Mouse (Mus musculus) liver, postnatal 0 days (tissue): ENCODE measurements around the gene Mpped1. TPM values are rescaled to one million over a fixed set of nuclear protein-coding genes. Genes with fewer than 3 reads are reported as not detected.

Source experiments
- ATAC-seq: fragments of 200-750 bp; cut with Nextera tagmentation; 2 replicates; pipeline ENCODE4 v1.8.0; 2017; ENCODE audit warnings: mild to moderate bottlenecking, moderate library complexity
- DNase-seq: peaks from one replicate; pipeline ENCODE4 v3.0.0-alpha.2; 2016
- H3K27ac ChIP-seq: fragments of 300-500 bp; sonication (generic); 2 replicates; pipeline ENCODE4 v1.5.1; 2014; ENCODE audit warnings: antibody characterized with exemption, moderate library complexity, mild to moderate bottlenecking, low read depth
- H3K27me3 ChIP-seq: fragments of 300-500 bp; sonication (generic); 2 replicates; pipeline ENCODE4 v1.6.1; 2014; ENCODE audit warnings: low read length, control low read depth, mixed read lengths; ENCODE audit not compliant: insufficient read depth
- H3K36me3 ChIP-seq: fragments of 300-500 bp; sonication (generic); replicated peaks from 2 replicates; pipeline ENCODE4 v1.6.1; 2014; ENCODE audit warnings: mild to moderate bottlenecking, control low read depth, low read length, moderate library complexity, mixed read lengths; ENCODE audit not compliant: insufficient read depth
- H3K4me1 ChIP-seq: fragments of 300-500 bp; sonication (generic); 2 replicates; pipeline ENCODE4 v1.6.1; 2014; ENCODE audit warnings: antibody characterized with exemption, mild to moderate bottlenecking, control low read depth; ENCODE audit not compliant: insufficient read depth
- H3K4me2 ChIP-seq: fragments of 300-500 bp; sonication (generic); 2 replicates; pipeline ENCODE4 v1.6.1; 2014; ENCODE audit warnings: low read depth, mild to moderate bottlenecking, low read length, moderate library complexity, mixed read lengths
- H3K4me3 ChIP-seq: fragments of 300-500 bp; sonication (generic); 2 replicates; pipeline ENCODE4 v1.5.1; 2014; ENCODE audit warnings: low read depth, low read length
- H3K9ac ChIP-seq: fragments of 300-500 bp; sonication (generic); replicated peaks from 2 replicates; pipeline ENCODE4 v1.6.1; 2014; ENCODE audit warnings: mild to moderate bottlenecking, moderate library complexity
- H3K9me3 ChIP-seq: fragments of 300-500 bp; sonication (generic); 2 replicates; pipeline ENCODE4 v1.6.1; 2016; ENCODE audit warnings: mild to moderate bottlenecking, control low read depth, low read length, mixed read lengths
- CTCF ChIP-seq: sonication (generic); IDR thresholded peaks from 2 replicates; pipeline ENCODE4 v1.5.1; 2016; ENCODE audit warnings: antibody characterized with exemption, low read depth
- EP300 ChIP-seq: IDR thresholded peaks from 2 replicates; pipeline ENCODE4 v1.6.1; 2016; ENCODE audit warnings: antibody characterized with exemption, low read depth, mild to moderate bottlenecking
- WGBS: fragments of 180-500 bp; shearing (Covaris S2); extraction: QIAGEN DNeasy Blood & Tissue Kit; methylation state at CpG from one replicate; pipeline ENCODE4 v1.1.7; 2014; ENCODE audit not compliant: insufficient replicate concordance; 5-methylcytosine and 5-hydroxymethylcytosine counted together
- polyA plus RNA-seq: library from polyadenylated mRNA; unstranded; fragments of >200 nt; fragmentation: Nextera tagmentation; extraction: Ambion mirVana; gene quantifications from 2 replicates; pipeline ENCODE4 v1.2.1, GENCODE M21; 2015

Gene Mpped1
- polyA plus RNA-seq, 1 experiment from 2014 or later, result not detected

GRCm38 (mm10) chr15:83857129-83857528 is 77.9 kb downstream of the Mpped1 start:
- ATAC-seq (no peak), DNase-seq (peak; percentile 62)
- H3K27me3 ChIP-seq, result no peaks in the 10 kb centered on the region
- WGBS, result 17% methylated on average over 8 of the region's 8 CpGs
- no peak overlapping the region for H3K27ac ChIP-seq
- no peak overlapping the region for H3K4me3 ChIP-seq
- H3K9me3 ChIP-seq, result no peaks in the 10 kb centered on the region
- no peak overlapping the region for H3K4me2 ChIP-seq
- no peaks in the 10 kb centered on the region for H3K4me1 ChIP-seq
- H3K36me3 ChIP-seq, result no peaks in the 10 kb centered on the region
- TF ChIP-seq EP300, result no peak
- peak; percentile 78 for TF ChIP-seq CTCF
- H3K9ac ChIP-seq, result no peak overlapping the region

- no peak for ATAC-seq
- Histone ChIP-seq H3K4me3 (no peak overlapping the region), H3K27me3 (peaks cover under 1% of the 10 kb centered on the region; the same call in 1 of the 2 replicates), H3K4me1 (no peaks in the 10 kb centered on the region), H3K4me2 (no peak overlapping the region), H3K27ac (no peak overlapping the region), H3K36me3 (no peaks in the 10 kb centered on the region), H3K9me3 (no peaks in the 10 kb centered on the region), H3K9ac (no peak overlapping the region)
- TF ChIP-seq CTCF (no peak), EP300 (no peak)
- no peak for DNase-seq
- WGBS, result 81% methylated on average over 5 of the region's 5 CpGs
Measured at GRCm38 (mm10) chr15:83865626-83866025, 86.4 kb downstream of the Mpped1 start.

GRCm38 (mm10) chr15:83870936-83871335 is 91.7 kb downstream of the Mpped1 start:
- Histone ChIP-seq H3K9me3 (no peaks in the 10 kb centered on the region), H3K27me3 (peaks cover 3% of the 10 kb centered on the region; the same call in 1 of the 2 replicates), H3K4me2 (no peak overlapping the region), H3K4me1 (no peaks in the 10 kb centered on the region), H3K9ac (no peak overlapping the region), H3K36me3 (no peaks in the 10 kb centered on the region), H3K27ac (no peak overlapping the region), H3K4me3 (no peak overlapping the region)
- TF ChIP-seq EP300 (no peak), CTCF (no peak)
- 7% methylated on average over 15 of the region's 17 CpGs for WGBS
- ATAC-seq, result no peak
- no peak for DNase-seq

GRCm38 (mm10) chr15:83877155-83877866 is 98.0 kb downstream of the Mpped1 start:
- H3K27ac ChIP-seq, result no peak overlapping the region
- ATAC-seq (no peak), DNase-seq (no peak)
- TF ChIP-seq EP300, result no peak
- TF ChIP-seq CTCF, result no peak
- no peak overlapping the region for H3K9ac ChIP-seq
- no peaks in the 10 kb centered on the region for H3K36me3 ChIP-seq
- no peak overlapping the region for H3K4me2 ChIP-seq
- no peaks in the 10 kb centered on the region for H3K27me3 ChIP-seq
- H3K4me3 ChIP-seq, result no peak overlapping the region
- H3K4me1 ChIP-seq, result no peaks in the 10 kb centered on the region
- 47% methylated on average over 11 of the region's 11 CpGs for WGBS
- no peaks in the 10 kb centered on the region for H3K9me3 ChIP-seq

GRCm38 (mm10) chr15:83877898-83878297 is 98.6 kb downstream of the Mpped1 start:
- TF ChIP-seq EP300, result no peak
- 65% methylated on average over 2 of the region's 2 CpGs for WGBS
- Histone ChIP-seq H3K9me3 (no peaks in the 10 kb centered on the region), H3K27me3 (no peaks in the 10 kb centered on the region), H3K9ac (no peak overlapping the region), H3K27ac (no peak overlapping the region), H3K4me3 (no peak overlapping the region), H3K4me1 (no peaks in the 10 kb centered on the region), H3K36me3 (no peaks in the 10 kb centered on the region), H3K4me2 (no peak overlapping the region)
- ATAC-seq, result no peak
- DNase-seq, result no peak

- ATAC-seq (no peak), DNase-seq (peak; percentile 31)
- no peak overlapping the region for H3K27ac ChIP-seq
Measured at GRCm38 (mm10) chr15:83879845-83880244, 100.6 kb downstream of the Mpped1 start.

More at GRCm38 (mm10) chr15:83879845-83880244, 100.6 kb downstream of the Mpped1 start:
- no peaks in the 10 kb centered on the region for H3K9me3 ChIP-seq
- H3K27me3 ChIP-seq, result no peaks in the 10 kb centered on the region
- H3K4me1 ChIP-seq, result no peaks in the 10 kb centered on the region
- H3K36me3 ChIP-seq, result no peaks in the 10 kb centered on the region
- no peak for TF ChIP-seq EP300
- no peak overlapping the region for H3K4me3 ChIP-seq
- WGBS, result 22% methylated on average over 5 of the region's 5 CpGs
- no peak overlapping the region for H3K9ac ChIP-seq
- H3K4me2 ChIP-seq, result no peak overlapping the region
